Mouse (Mus musculus) liver, embryonic 14.5 days (tissue): ENCODE results near the gene 4930558K02Rik.

Experiments used
- CTCF ChIP-seq: IDR thresholded peaks from 2 replicates; pipeline ENCODE4 v1.5.1; 2016; ENCODE audit warnings: antibody characterized with exemption, low read depth, control low read depth
- EP300 ChIP-seq: IDR thresholded peaks from 2 replicates; pipeline ENCODE4 v1.6.1; 2016; ENCODE audit warnings: antibody characterized with exemption, low read depth

- TF ChIP-seq CTCF (no peak), EP300 (no peak)
These were observed 35.9 kb upstream of the 4930558K02Rik start for GRCm38 (mm10) chr1:162015247-162015862.
